Mouse (Mus musculus): ENCODE measurements around the gene Trmt10b. TPM values are rescaled to one million over a fixed set of nuclear protein-coding genes. Genes with fewer than 3 reads are reported as not detected.

Gene Trmt10b
- polyA plus RNA-seq, 1 experiment from 2014 or later = 21.6 TPM

GRCm38 (mm10) chr4:45331139-45331538 lies 34.2 kb downstream of the Trmt10b start:
- Histone ChIP-seq H3K9me3 (ENCODE audit: control insufficient read depth, low read length) (no peaks in the 10 kb centered on the region), H3K36me3 (ENCODE audit: control insufficient read depth, insufficient read depth) (no peaks in the 10 kb centered on the region), H3K27ac (ENCODE audit: low read length) (no peak overlapping the region), H3K27me3 (replicated peaks; ENCODE audit: control insufficient read depth, insufficient read depth, low read length) (no peaks in the 10 kb centered on the region), H3K4me2 (ENCODE audit: low read length) (no peak overlapping the region), H3K9ac (replicated peaks; ENCODE audit: low read depth, low read length) (no peak overlapping the region), H3K4me1 (replicated peaks; ENCODE audit: control insufficient read depth, insufficient read depth, low read length) (no peaks in the 10 kb centered on the region), H3K4me3 (replicated peaks; ENCODE audit: low read length) (no peak overlapping the region)
- no peak for ATAC-seq
- 66% methylated on average over 7 of the region's 7 CpGs for WGBS

DNA sequence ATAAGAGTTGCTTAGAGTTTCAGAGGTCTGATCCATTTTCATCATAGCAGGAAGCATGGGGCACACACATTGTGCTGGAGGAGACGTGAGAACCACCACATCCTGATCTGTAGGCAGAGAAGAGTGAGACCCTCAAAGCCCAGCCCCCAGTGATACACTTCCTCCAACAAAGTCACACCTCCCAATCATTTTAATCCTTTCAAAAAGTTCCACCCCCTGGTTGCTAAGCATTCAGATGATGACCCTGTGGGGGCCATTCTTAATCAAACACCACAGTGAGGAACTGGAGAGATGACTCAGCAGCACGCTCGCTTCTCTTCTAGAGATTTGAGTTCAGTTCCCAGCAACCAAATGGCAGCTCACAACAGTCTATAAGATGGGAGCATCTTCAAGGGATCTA lies 35.5 kb downstream of the Trmt10b start:
- 78% methylated on average over 3 of the region's 3 CpGs for WGBS
- Histone ChIP-seq H3K4me1 (replicated peaks; ENCODE audit: control insufficient read depth, insufficient read depth, low read length) (no peaks in the 10 kb centered on the region), H3K9me3 (ENCODE audit: control insufficient read depth, low read length) (no peaks in the 10 kb centered on the region), H3K4me3 (replicated peaks; ENCODE audit: low read length) (no peak overlapping the region), H3K27me3 (replicated peaks; ENCODE audit: control insufficient read depth, insufficient read depth, low read length) (no peaks in the 10 kb centered on the region), H3K27ac (ENCODE audit: low read length) (no peak overlapping the region), H3K36me3 (ENCODE audit: control insufficient read depth, insufficient read depth) (no peaks in the 10 kb centered on the region), H3K4me2 (ENCODE audit: low read length) (no peak overlapping the region), H3K9ac (replicated peaks; ENCODE audit: low read depth, low read length) (no peak overlapping the region)
- ATAC-seq = no peak

DNA sequence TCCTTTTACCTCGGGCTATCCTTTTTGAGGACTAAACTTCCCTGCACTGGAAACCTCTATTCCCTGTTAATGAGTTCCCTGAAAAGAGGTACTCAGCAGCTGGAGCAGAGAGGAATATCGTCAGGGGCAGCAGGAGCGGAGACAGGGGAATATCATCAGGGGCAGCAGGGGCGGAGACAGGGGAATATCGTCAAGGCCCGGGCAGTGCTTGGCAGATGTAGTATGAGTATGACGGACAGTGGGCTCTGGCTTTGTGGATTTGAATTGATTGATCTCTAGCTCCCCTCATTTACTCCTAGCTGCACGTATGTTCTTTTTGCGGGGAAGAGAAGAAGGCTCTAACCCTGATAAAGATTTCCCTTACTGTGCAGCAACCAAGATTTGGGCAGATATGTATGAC lies 44.3 kb downstream of the Trmt10b start:
- Histone ChIP-seq H3K4me1 (replicated peaks; ENCODE audit: control insufficient read depth, insufficient read depth, low read length) (peaks cover 23% of the 10 kb centered on the region), H3K27me3 (replicated peaks; ENCODE audit: control insufficient read depth, insufficient read depth, low read length) (no peaks in the 10 kb centered on the region), H3K4me3 (replicated peaks; ENCODE audit: low read length) (peak overlapping the region; percentile 96), H3K27ac (ENCODE audit: low read length) (peak overlapping the region; percentile 86), H3K9ac (replicated peaks; ENCODE audit: low read depth, low read length) (peak overlapping the region; percentile 93), H3K9me3 (ENCODE audit: control insufficient read depth, low read length) (no peaks in the 10 kb centered on the region), H3K36me3 (ENCODE audit: control insufficient read depth, insufficient read depth) (no peaks in the 10 kb centered on the region), H3K4me2 (ENCODE audit: low read length) (peak overlapping the region; percentile 61)
- 52% methylated on average over 9 of the region's 9 CpGs for WGBS
- ATAC-seq = no peak

GRCm38 (mm10) chr4:45341669-45342249 lies 44.8 kb downstream of the Trmt10b start, which contains the start of gene Dcaf10:
TSS of gene Dcaf10 (plus strand) at chr4:45342101.
- H3K27ac ChIP-seq (ENCODE audit: low read length) = peak within 1 kb of the TSS; percentile 86

GRCm38 (mm10) chr4:45342286-45343155 lies 45.6 kb downstream of the Trmt10b start, which contains the start of gene Exosc3:
TSS of gene Exosc3 (minus strand) at chr4:45342732.
- peaks cover 23% of the 10 kb centered on the region for H3K4me1 ChIP-seq (replicated peaks; ENCODE audit: control insufficient read depth, insufficient read depth, low read length)
- no peaks in the 10 kb centered on the region for H3K36me3 ChIP-seq (ENCODE audit: control insufficient read depth, insufficient read depth)
- H3K9me3 ChIP-seq (ENCODE audit: control insufficient read depth, low read length) = no peaks in the 10 kb centered on the region
- H3K9ac ChIP-seq (replicated peaks; ENCODE audit: low read depth, low read length) = peak within 1 kb of the TSS; percentile 93
- peak within 1 kb of the TSS; percentile 96 for H3K4me3 ChIP-seq (replicated peaks; ENCODE audit: low read length)
- under 1% methylated on average over 75 of the region's 76 CpGs for WGBS
- ATAC-seq = peak; percentile 77
- H3K27ac ChIP-seq (ENCODE audit: low read length) = peak within 1 kb of the TSS; percentile 86
- peak within 1 kb of the TSS; percentile 92 for H3K4me2 ChIP-seq (ENCODE audit: low read length)
- no peaks in the 10 kb centered on the region for H3K27me3 ChIP-seq (replicated peaks; ENCODE audit: control insufficient read depth, insufficient read depth, low read length)

More at GRCm38 (mm10) chr4:45341669-45342249, 44.8 kb downstream of the Trmt10b start, which contains the start of gene Dcaf10:
- peak within 1 kb of the TSS; percentile 92 for H3K4me2 ChIP-seq (ENCODE audit: low read length)
- peak within 1 kb of the TSS; percentile 96 for H3K4me3 ChIP-seq (replicated peaks; ENCODE audit: low read length)
- H3K4me1 ChIP-seq (replicated peaks; ENCODE audit: control insufficient read depth, insufficient read depth, low read length) = peaks cover 23% of the 10 kb centered on the region
- H3K9me3 ChIP-seq (ENCODE audit: control insufficient read depth, low read length) = no peaks in the 10 kb centered on the region
- ATAC-seq = peak; percentile 93
- under 1% methylated on average over 39 of the region's 42 CpGs for WGBS
- no peaks in the 10 kb centered on the region for H3K36me3 ChIP-seq (ENCODE audit: control insufficient read depth, insufficient read depth)
- H3K27me3 ChIP-seq (replicated peaks; ENCODE audit: control insufficient read depth, insufficient read depth, low read length) = no peaks in the 10 kb centered on the region
- peak within 1 kb of the TSS; percentile 93 for H3K9ac ChIP-seq (replicated peaks; ENCODE audit: low read depth, low read length)

DNA sequence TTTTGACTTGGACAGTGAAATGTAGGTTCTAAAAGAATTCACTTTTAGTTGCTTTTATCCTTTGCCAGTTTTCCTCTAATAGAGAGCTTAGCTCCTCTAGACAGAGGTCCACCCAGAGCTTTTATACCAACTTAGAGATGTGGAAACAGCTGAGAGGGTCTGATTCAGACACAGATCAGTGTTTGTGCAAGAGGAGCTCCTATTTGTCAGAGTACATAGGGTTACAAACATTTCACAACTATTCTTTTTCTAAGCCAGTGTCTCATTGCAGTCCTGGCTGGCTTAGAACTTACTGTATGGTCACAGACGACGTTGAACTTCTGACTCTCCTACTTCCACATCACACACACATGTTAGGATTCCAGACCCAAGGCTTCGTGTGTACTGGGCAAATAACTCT lies 59.7 kb downstream of the Trmt10b start:
- ATAC-seq = no peak
- no peak overlapping the region for H3K4me3 ChIP-seq (replicated peaks; ENCODE audit: low read length)
- H3K9me3 ChIP-seq (ENCODE audit: control insufficient read depth, low read length) = no peaks in the 10 kb centered on the region
- H3K27ac ChIP-seq (ENCODE audit: low read length) = no peak overlapping the region
- H3K9ac ChIP-seq (replicated peaks; ENCODE audit: low read depth, low read length) = no peak overlapping the region
- no peak overlapping the region for H3K4me2 ChIP-seq (ENCODE audit: low read length)
- no peaks in the 10 kb centered on the region for H3K27me3 ChIP-seq (replicated peaks; ENCODE audit: control insufficient read depth, insufficient read depth, low read length)
- 85% methylated on average over 3 of the region's 3 CpGs for WGBS
- no peaks in the 10 kb centered on the region for H3K4me1 ChIP-seq (replicated peaks; ENCODE audit: control insufficient read depth, insufficient read depth, low read length)
- 0 out of 2 replicates have a peak, but pooled peaks cover 3% of the 10 kb centered on the region for H3K36me3 ChIP-seq (ENCODE audit: control insufficient read depth, insufficient read depth)

Other genes starting within 250 kb of the Trmt10b start
- 27.3 and 28.1 TPM in 2 replicates for gene Fbxo10, start 212.5 kb upstream of the Trmt10b start, polyA plus RNA-seq (2015; fragmentation: Nextera tagmentation; extraction: Ambion mirVana)
- gene Tomm5, start 189.0 kb upstream of the Trmt10b start, polyA plus RNA-seq (2015; fragmentation: Nextera tagmentation; extraction: Ambion mirVana) = 131 and 139 TPM in 2 replicates
- 0.42 and 0.62 TPM in 2 replicates for gene Frmpd1, start 112.3 kb upstream of the Trmt10b start, polyA plus RNA-seq (2015; fragmentation: Nextera tagmentation; extraction: Ambion mirVana)
- 7.1 and 8.1 TPM in 2 replicates for gene Dcaf10, start 45.0 kb downstream of the Trmt10b start, polyA plus RNA-seq (2015; fragmentation: Nextera tagmentation; extraction: Ambion mirVana)
- 45.7 and 46.8 TPM in 2 replicates for gene Exosc3, start 45.6 kb downstream of the Trmt10b start, polyA plus RNA-seq (2015; fragmentation: Nextera tagmentation; extraction: Ambion mirVana)
- gene Slc25a51, start 111.6 kb downstream of the Trmt10b start, polyA plus RNA-seq (2015; fragmentation: Nextera tagmentation; extraction: Ambion mirVana) = 84.5 and 84.7 TPM in 2 replicates
- gene Shb, start 235.3 kb downstream of the Trmt10b start, polyA plus RNA-seq (2015; fragmentation: Nextera tagmentation; extraction: Ambion mirVana) = 5.8 and 7.0 TPM in 2 replicates

All from forebrain, embryonic 16.5 days (tissue).